Mouse (Mus musculus) heart, adult 2 months (tissue): ENCODE results near the gene Spata31d1d. TPM values are rescaled to one million over a fixed set of nuclear protein-coding genes. Genes with fewer than 3 reads are reported as not detected.
"Not testable (repeated sequence)": the region's sequence is repeated elsewhere in the genome, so short reads cannot be mapped to it uniquely, and the experiment has no call there.

ENCODE experiments used
- DNase-seq, 2 experiments: peaks; one replicate each; pipeline ENCODE4 v3.0.0; 2021
- H3K27ac ChIP-seq: fragments of 200-600 bp; 2 replicates; pipeline ENCODE4 v1.8.1; 2022
- H3K27me3 ChIP-seq: fragments of 200-500 bp; 2 replicates; pipeline ENCODE4 v1.6.1; 2012; ENCODE audit warnings: mild to moderate bottlenecking, low read length, inconsistent platforms, mixed read lengths; ENCODE audit not compliant: control insufficient read depth, insufficient read depth
- H3K36me3 ChIP-seq: fragments of 200-500 bp; 2 replicates; pipeline ENCODE4 v1.6.1; 2012; ENCODE audit warnings: low read length, inconsistent platforms; ENCODE audit not compliant: control insufficient read depth, insufficient read depth
- H3K4me1 ChIP-seq: fragments of 200-500 bp; 2 replicates; pipeline ENCODE4 v1.6.1; 2011; ENCODE audit warnings: low read length; ENCODE audit not compliant: control insufficient read depth, insufficient read depth
- H3K4me3 ChIP-seq: fragments of 200-600 bp; 2 replicates; pipeline ENCODE4 v1.8.1; 2022
- H3K79me2 ChIP-seq: fragments of 200-500 bp; replicated peaks from 2 replicates; pipeline ENCODE4 v1.6.1; 2012; ENCODE audit warnings: mild to moderate bottlenecking, inconsistent platforms, low read length, moderate library complexity, mixed read lengths; ENCODE audit not compliant: control insufficient read depth, insufficient read depth
- H3K9ac ChIP-seq: fragments of 200-500 bp; 2 replicates; pipeline ENCODE4 v1.6.1; 2012; ENCODE audit warnings: low read depth, mild to moderate bottlenecking, control low read depth, inconsistent platforms, low read length, mixed read lengths
- CTCF ChIP-seq: fragments of 200-600 bp; IDR thresholded peaks from 2 replicates; pipeline ENCODE4 v1.8.1; 2022; ENCODE audit warnings: antibody characterized with exemption, mild to moderate bottlenecking, moderate library complexity
- EP300 ChIP-seq: fragments of 200-500 bp; IDR thresholded peaks from 2 replicates; pipeline ENCODE4 v1.6.1; 2011; ENCODE audit warnings: low read depth, low read length, control low read depth; ENCODE audit not compliant: insufficient read depth
- POLR2A ChIP-seq: fragments of 200-500 bp; IDR thresholded peaks from 2 replicates; pipeline ENCODE4 v1.6.1; 2011; ENCODE audit warnings: mild to moderate bottlenecking, low read depth, low read length, control low read depth; ENCODE audit not compliant: insufficient read depth
- WGBS: fragments of 180-500 bp; shearing (Covaris S2); methylation state at CpG from one replicate; pipeline ENCODE4 v1.1.7; 2018; 5-methylcytosine and 5-hydroxymethylcytosine counted together
- intact Hi-C: fragments of 180-260 bp; cut with DNase I; formaldehyde crosslinking; loops from one replicate; pipeline ENCODE4 v1.15.1; 2025
- polyA plus RNA-seq: library from polyadenylated mRNA; depleted of rRNA; stranded (reverse); fragments of >200 nt; gene quantifications from 2 replicates; pipeline ENCODE4 v1.2.3, GENCODE M21; 2012
- total RNA-seq, 2 experiments: library from RNA; stranded (reverse); gene quantifications; 2 replicates each; pipeline ENCODE4 v1.2.3; 2021

Spata31d1d gene
- total and polyA plus RNA-seq, 3 experiments, result 0.04 TPM; not detected in 2

GRCm38 (mm10) chr13:59710230-59710629 is 21.3 kb downstream of the Spata31d1d start, which contains the start of gene Spata31d1a:
Spata31d1a (minus strand) TSS chr13:59710330.
- no peaks in the 10 kb centered on the region for H3K4me1 ChIP-seq
- TF ChIP-seq EP300 (no peak), CTCF (no peak), POLR2A (no peak)
- H3K4me3 ChIP-seq, result no peak within 1 kb of the TSS
- no peak within 1 kb of the TSS for H3K27ac ChIP-seq
- no peaks in the 10 kb centered on the region for H3K36me3 ChIP-seq
- no peak within 1 kb of the TSS for H3K9ac ChIP-seq
- 87% methylated on average over 15 of the region's 15 CpGs for WGBS
- no peak for DNase-seq
- intact Hi-C loops, result no loop called here
- no peaks in the 10 kb centered on the region for H3K79me2 ChIP-seq
- H3K27me3 ChIP-seq, result no peaks in the 10 kb centered on the region

GRCm38 (mm10) chr13:59704562-59704961 is 27.0 kb downstream of the Spata31d1d start:
- no peaks in the 10 kb centered on the region for H3K36me3 ChIP-seq
- peaks cover 1% of the 10 kb centered on the region; the same call in 1 of the 2 replicates for H3K4me1 ChIP-seq
- TF ChIP-seq EP300 (0 out of 2 replicates have a peak, but pooled peaks have one; percentile 10), POLR2A (no peak), CTCF (peak; percentile 57)
- DNase-seq, result peak in 1 of 2 experiments; percentile 13
- no peaks in the 10 kb centered on the region for H3K79me2 ChIP-seq
- WGBS, result 19% methylated on average over 12 of the region's 12 CpGs
- no peaks in the 10 kb centered on the region for H3K27me3 ChIP-seq
- intact Hi-C loops, result no loop called here
- 0 out of 2 replicates have a peak overlapping the region, but pooled peaks have one; percentile 3 for H3K9ac ChIP-seq
- no peak overlapping the region for H3K27ac ChIP-seq
- H3K4me3 ChIP-seq, result no peak overlapping the region

GRCm38 (mm10) chr13:59703514-59703913 is 28.0 kb downstream of the Spata31d1d start:
- Histone ChIP-seq H3K36me3 (no peaks in the 10 kb centered on the region), H3K4me1 (peaks cover 1% of the 10 kb centered on the region; the same call in 1 of the 2 replicates), H3K79me2 (no peaks in the 10 kb centered on the region), H3K27ac (no peak overlapping the region), H3K9ac (no peak overlapping the region), H3K27me3 (no peaks in the 10 kb centered on the region), H3K4me3 (no peak overlapping the region)
- intact Hi-C loops, result no loop called here
- no peak for TF ChIP-seq POLR2A
- TF ChIP-seq EP300, result no peak
- no peak for TF ChIP-seq CTCF
- DNase-seq, result no peak
- WGBS, result 60% methylated on average over 12 of the region's 12 CpGs

GRCm38 (mm10) chr13:59700137-59700536 is 31.4 kb downstream of the Spata31d1d start:
- intact Hi-C loops, H3K79me2 ChIP-seq, H3K27me3 ChIP-seq, H3K4me1 ChIP-seq, H3K9ac ChIP-seq, H3K27ac ChIP-seq, H3K4me3 ChIP-seq, H3K36me3 ChIP-seq, DNase-seq: not testable (repeated sequence)
- 41% methylated on average over 1 of the region's 1 CpGs for WGBS

- DNase-seq, result no peak
- no peak for TF ChIP-seq EP300
- TF ChIP-seq POLR2A, result no peak
- no peak for TF ChIP-seq CTCF
- Histone ChIP-seq H3K36me3 (no peaks in the 10 kb centered on the region), H3K79me2 (no peaks in the 10 kb centered on the region), H3K4me1 (peaks cover under 1% of the 10 kb centered on the region; the same call in 1 of the 2 replicates), H3K9ac (no peak overlapping the region), H3K4me3 (no peak overlapping the region), H3K27me3 (no peaks in the 10 kb centered on the region), H3K27ac (no peak overlapping the region)
- intact Hi-C loops, result no loop called here
- WGBS, result 94% methylated on average over 8 of the region's 8 CpGs
Observed at GRCm38 (mm10) chr13:59699131-59699530, 32.4 kb downstream of the Spata31d1d start.

- Histone ChIP-seq H3K27me3 (no peaks in the 10 kb centered on the region), H3K36me3 (no peaks in the 10 kb centered on the region), H3K79me2 (no peaks in the 10 kb centered on the region), H3K9ac (no peak overlapping the region), H3K4me1 (no peaks in the 10 kb centered on the region), H3K4me3 (no peak overlapping the region), H3K27ac (no peak overlapping the region)
- 86% methylated on average over 7 of the region's 7 CpGs for WGBS
- TF ChIP-seq POLR2A, result no peak
- intact Hi-C loops, result no loop called here
- DNase-seq, result no peak
Observed at GRCm38 (mm10) chr13:59695781-59696180, 35.8 kb downstream of the Spata31d1d start.
